ENCODE assay signal across 8 mouse cellular contexts in the genomic region with DNA sequence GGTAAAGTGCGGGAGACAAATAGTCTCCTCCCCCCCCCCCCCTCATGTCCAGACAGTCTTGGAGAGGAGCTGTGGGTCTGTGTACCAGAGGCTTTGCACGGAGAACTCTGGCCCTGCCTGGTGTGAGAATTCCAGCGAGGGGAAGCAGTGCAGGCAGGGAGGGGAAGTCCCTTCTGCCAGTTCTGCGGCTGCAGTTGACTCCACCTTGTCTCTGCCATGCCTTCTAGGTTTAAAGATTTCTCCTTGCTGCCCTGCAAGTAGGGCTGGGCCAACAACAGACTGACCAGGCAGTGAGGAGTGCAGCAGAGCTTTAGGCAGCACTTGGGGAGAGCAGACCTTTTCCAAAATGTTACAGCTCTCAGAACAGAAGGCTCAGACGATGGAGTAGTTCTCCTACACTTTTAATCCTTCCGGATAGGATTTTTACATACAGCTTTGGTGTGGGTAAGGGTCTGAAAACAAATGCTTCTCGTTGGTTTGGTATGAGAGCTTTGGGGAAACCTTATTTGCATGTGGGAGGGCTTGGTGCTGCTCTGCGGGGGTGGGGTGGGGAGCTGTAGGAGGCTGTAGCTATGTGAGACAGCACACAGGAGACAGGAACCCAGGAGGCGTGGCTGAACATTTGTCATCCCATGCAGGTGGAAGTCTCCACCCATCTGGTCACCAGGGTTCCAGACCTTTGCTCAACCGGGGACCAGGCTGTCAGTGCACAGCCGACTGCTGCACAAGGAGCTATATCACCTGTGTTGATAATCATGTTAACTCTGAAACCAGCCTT.
A peak's percentile ranks its signal among the peaks of the same experiment; 100 is the strongest.
DNase-seq lines count a peak whose midpoint lies in the region; ATAC-seq lines count a peak whose summit lies in the region.

No protein-coding gene starts in this region.

- H3K4me1 ChIP-seq in liver, embryonic 13.5 days (replicated peaks) = no peaks in the 10 kb centered on the region

- no peak overlapping the region for H3K4me3 ChIP-seq in liver, embryonic 13.5 days (replicated peaks)

- H3K9ac ChIP-seq in liver, embryonic 13.5 days = no peak overlapping the region

- DNase-seq in cerebellum, postnatal 10 days = peak; percentile 1 to 2
- DNase-seq in cerebellum, postnatal 14 days = no peak
- peak; percentile 11 for DNase-seq in thymus, postnatal 14 days
- DNase-seq in thymus, postnatal 10 days (ENCODE audit: low spot score in 2 of 2) = no peak
- no peak for DNase-seq in liver, embryonic 13.5 days
- peak; percentile 39 for DNase-seq in yolk sac, embryonic 10.5 days (ENCODE audit: low spot score)
- DNase-seq in spleen, adult 12 weeks (ENCODE audit: low spot score) = no peak

- H3K36me3 ChIP-seq in liver, embryonic 13.5 days = no peaks in the 10 kb centered on the region

- 0 out of 2 replicates have a peak overlapping the region, but pooled peaks have one; percentile 11 for H3K4me2 ChIP-seq in liver, embryonic 13.5 days

- H3K9me3 ChIP-seq in liver, embryonic 13.5 days (replicated peaks) = no peaks in the 10 kb centered on the region

- peak; percentile 51; the same call in 1 of the 2 replicates for ATAC-seq in liver, embryonic 13.5 days (ENCODE audit: low read depth)
- ATAC-seq in erythroid progenitor cell, adult 5-6 weeks (replicated peaks; ENCODE audit: low FRiP score, poor library complexity, severe bottlenecking) = no peak

- H3K27me3 ChIP-seq in liver, embryonic 13.5 days = no peaks in the 10 kb centered on the region

- 12% methylated on average over 11 of the region's 11 CpGs for WGBS in liver, embryonic 13.5 days (ENCODE audit: insufficient replicate concordance)

- H3K27ac ChIP-seq in liver, embryonic 13.5 days = no peak overlapping the region

Comparison
In these comparisons a context has a peak if more than half of its experiments do, and no peak if none do; other contexts are left out.
1. DNase-seq: peak in cerebellum, postnatal 10 days (2 of 2), thymus, postnatal 14 days (single experiment) and yolk sac, embryonic 10.5 days (single experiment); none in cerebellum, postnatal 14 days (0 of 2), thymus, postnatal 10 days (0 of 2), liver, embryonic 13.5 days (single experiment) and spleen, adult 12 weeks (single experiment).